Mouse (Mus musculus): ENCODE data around the gene Slc13a5. TPM values are rescaled to one million over a fixed set of nuclear protein-coding genes. Genes with fewer than 3 reads are reported as not detected.

Gene Slc13a5
- total RNA-seq, 2 experiments from 2014 or later, result 6.5 to 6.9 TPM

- peak; percentile 51 to 64 for DNase-seq
These were observed 1.5 kb downstream of the Slc13a5 start for GRCm38 (mm10) chr11:72265483-72265882.

DNA sequence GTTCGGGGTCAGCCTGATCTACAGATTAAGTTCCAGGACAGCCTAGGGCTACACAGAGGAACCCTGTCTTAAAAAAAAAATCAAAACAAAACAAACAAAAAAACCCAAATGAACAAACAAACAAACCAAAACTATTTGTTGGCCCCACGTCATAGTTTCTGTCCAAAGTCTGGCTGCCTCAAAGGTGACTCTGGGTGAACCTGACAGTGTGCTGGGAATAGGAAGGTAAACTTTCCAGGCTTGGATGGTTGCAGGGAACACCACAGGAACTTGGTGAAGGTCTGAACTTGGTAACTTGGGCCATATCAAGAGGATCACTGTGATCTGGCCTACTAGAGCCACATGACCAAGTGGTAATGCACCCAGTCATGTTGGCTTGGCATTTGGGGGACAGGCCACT lies 10.6 kb downstream of the Slc13a5 start:
- no peak for DNase-seq

DNA sequence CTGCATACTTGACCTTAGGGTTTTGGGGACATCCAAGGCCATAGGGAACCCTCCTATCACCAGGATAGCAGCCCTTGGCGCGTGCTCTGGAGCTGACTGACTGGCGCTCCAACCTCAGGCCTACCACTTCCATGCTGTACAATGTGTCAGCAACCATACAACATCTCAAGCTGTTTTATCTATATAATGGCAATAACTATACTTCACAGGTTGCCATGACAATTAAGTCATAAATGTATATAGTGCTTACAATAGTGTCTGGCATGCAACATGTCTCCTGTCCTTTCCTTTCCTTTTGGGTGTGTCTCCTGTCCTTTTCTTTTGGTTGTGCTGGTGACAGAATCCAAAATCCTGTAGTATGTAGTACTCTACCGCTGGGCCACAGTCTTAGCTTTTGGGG lies 11.4 kb downstream of the Slc13a5 start:
- no peak for DNase-seq

GRCm38 (mm10) chr11:72245196-72245753 lies 21.7 kb downstream of the Slc13a5 start:
- DNase-seq, result no peak

GRCm38 (mm10) chr11:72240062-72240860 lies 26.8 kb downstream of the Slc13a5 start:
- no peak for DNase-seq

GRCm38 (mm10) chr11:72234013-72234412 lies 33.0 kb downstream of the Slc13a5 start:
- DNase-seq, result peak; percentile 57 to 63

GRCm38 (mm10) chr11:72232991-72233390 lies 34.0 kb downstream of the Slc13a5 start:
- DNase-seq, result no peak

DNA sequence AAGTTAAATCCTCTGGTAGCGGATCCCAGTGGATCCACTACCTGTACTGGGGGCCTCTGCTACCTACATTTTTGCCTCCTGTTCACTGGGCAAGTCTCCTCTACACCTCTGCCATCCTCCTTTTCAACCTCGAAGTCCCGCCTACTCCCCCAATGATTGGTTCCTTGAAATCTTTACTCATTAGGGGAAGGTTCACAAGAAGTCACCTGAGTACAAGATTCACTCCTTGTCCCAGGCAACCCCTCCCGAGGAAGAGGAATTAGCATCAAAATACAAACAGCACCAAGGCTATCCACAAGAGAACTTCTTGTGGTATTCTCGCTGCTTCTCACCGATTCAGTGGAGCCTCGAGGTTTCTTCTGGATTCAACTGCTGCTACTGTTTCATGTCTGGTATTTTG lies 35.0 kb downstream of the Slc13a5 start:
- no peak for DNase-seq

GRCm38 (mm10) chr11:72228513-72228912 lies 38.5 kb downstream of the Slc13a5 start:
- DNase-seq, result no peak

GRCm38 (mm10) chr11:72226901-72227300 lies 40.1 kb downstream of the Slc13a5 start:
- DNase-seq, result no peak

DNA sequence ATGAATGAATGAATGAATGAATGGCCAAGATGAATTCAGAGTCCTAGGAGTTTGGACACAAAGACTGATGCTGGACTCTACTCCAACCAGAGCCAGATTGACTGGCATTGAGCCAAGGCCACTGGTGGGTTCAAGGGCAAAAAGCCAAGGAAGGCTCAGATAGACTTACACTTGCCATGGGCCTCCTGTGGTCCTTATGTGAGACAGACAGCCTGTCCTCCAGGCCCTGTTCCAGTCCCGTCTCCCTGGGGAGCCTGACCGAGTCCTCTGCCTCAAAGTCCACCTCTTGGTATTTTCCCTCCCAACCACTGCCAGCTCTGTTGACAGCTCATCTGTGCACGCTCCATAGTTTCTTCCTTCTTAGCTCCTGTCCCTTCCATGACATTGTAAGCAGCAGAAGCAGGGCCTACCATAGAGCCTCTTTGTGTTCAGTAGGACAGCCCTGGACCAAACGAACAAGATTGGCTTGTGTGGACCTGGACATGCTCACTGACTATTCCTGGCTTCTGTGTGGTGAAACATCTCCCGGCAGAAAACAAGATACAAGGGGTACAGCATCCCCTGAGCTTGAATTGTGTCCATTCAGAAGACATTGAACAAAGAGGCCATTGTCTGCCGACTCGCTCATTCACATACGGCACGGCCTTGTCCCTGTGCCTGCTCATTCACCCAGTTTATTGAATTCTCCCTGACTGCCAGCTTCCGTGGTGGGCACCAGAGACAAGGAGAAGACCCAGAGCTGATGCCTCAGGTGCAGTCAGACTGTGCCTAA lies 40.8 kb downstream of the Slc13a5 start:
- DNase-seq, result no peak

DNA sequence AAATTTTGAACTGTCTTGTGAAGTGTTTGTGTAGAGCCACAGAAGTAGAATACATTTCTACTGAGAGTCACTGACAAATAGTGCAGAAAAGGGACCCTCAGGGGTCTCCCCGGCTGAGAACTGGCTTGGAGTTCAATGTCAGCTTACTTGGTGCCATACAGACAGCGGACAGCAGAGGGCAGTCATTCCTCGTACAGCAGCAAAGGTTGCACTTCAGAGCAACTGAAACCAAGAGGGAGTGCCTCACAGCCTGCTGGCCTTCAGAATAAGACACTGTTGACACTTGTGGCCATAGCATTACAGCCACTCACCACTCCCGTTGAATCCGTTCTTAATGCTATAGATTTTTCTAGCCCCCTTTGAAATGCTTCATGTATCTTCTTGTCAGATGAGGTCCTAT lies 42.2 kb downstream of the Slc13a5 start:
- peak; percentile 72 to 75 for DNase-seq

- no peak for DNase-seq
These were observed 43.6 kb downstream of the Slc13a5 start for GRCm38 (mm10) chr11:72223414-72223813.

DNA sequence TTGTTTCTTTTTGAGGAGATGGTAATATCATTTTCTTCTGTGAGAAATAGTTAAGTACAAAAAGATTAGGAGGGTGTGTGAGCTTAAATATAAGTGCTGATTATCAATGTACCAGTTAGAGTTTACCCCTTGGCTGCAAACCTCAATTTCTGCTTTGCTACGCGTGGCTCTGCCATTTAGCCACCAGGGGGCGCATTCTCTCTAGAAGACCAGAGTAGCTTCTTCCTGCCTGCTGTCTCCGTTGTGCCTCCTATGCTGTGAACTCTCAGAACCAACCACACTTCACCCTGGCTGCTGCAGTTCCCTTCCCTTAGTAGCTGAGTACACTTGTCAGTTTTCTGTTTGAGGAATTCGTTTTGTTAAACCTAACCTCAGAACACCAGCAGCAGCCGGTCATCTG lies 45.7 kb downstream of the Slc13a5 start:
- peak in 1 of 2 experiments; percentile 57 for DNase-seq

DNA sequence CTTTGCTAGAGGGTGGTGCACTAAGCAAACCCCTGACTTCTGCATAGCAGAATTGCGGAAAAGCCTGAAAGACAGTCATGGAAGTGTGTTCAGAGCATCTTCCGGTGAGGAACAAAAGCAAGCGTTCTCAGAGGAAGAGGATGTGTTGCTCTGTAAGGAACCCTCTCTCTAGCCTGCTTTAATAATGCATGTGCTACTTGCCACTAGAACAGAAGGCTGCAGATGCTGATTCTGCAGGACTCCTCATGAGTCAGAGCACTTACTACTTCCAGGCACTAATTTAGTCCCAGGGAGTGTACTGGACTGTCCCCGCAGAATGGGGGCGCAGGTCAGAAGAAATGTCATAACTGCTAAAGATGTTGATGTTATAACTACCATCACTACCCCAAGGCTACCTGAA lies 49.9 kb downstream of the Slc13a5 start:
- DNase-seq, result no peak

DNA sequence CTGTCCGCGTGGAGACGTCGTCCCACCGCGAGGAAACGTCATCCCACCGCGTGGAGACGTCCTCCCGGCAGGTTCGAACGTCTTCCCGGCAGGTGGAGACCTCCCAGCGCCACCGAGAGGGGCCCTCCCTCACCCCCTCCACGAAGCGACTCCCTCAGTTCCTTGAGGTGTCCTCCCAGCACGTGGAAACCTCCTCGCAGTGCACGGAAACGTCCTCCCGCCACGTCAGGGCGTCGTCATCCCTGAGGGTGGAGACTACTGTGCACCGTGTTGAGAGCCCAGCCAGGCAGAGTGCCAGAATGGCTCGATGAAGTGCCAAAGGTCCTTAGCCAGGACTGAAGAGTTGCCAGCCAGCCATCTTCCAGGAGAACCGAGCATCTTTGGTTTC lies 51.6 kb downstream of the Slc13a5 start, which contains the start of gene Med31:
TSS of gene Med31 (minus strand) at position 183 of the 388 bp plus-strand sequence.
- DNase-seq, result peak; percentile 61 to 70

GRCm38 (mm10) chr11:72214591-72215409 lies 52.2 kb downstream of the Slc13a5 start:
- peak; percentile 94 for DNase-seq

DNA sequence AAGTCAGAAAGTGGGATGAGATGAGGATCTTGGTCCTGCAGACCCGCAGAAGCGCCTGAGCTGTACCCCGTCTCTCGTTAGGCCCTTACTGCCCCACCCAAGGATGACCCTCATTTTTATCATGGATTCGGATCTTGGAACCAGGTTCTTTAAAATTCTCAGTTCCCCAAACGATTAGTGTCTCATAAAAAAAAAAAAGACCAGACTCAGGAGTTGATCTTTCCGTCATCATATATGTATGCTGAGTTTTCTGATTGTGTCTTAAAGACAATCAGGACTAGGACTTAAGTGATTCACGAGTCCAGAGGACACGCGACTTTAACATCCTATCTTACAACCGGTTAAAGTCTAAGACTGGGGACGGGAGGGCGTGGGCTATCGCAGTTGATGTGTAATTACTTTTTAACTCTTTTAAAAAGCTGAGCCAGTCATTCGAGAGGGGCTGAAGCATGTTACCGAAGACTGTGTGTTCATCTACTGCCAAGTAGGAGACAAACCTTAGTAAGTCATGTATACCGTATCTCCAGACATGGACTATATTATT lies 59.1 kb downstream of the Slc13a5 start:
- DNase-seq, result no peak

DNA sequence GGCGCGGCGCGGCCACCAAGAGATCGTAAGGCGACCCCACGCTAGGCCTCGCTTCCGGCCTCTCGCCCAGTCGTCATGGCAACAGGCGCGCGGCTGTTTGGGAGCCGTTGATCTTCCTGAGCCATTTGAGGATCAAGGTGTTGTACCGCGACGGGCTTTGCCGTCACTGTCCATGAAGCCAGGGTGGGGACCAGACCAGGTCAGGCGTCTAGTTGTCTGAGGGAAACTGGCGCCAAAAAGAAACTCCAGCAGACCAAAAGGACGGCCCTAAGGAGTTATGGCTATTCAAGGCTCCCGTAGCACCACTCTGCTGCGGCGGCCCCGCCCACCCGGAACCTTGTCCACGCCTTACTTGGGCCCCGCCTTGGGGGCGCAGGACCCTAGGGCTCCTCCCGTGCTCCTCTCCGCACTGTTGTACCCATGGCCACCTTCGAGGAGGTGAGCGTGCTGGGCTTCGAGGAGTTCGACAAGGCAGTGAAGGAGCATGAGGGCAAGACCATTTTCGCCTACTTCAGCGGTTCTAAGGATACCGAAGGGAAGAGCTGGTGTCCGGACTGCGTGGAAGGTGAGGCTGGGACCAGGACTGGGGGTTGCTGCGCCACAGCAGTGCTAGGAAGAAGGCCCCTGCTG lies 59.7 kb downstream of the Slc13a5 start, which contains the start of the genes 4933427D14Rik and Txndc17:
TSS of gene 4933427D14Rik (minus strand) at position 256 of the 630 bp plus-strand sequence.
TSS of gene Txndc17 (plus strand) at position 344 of the 630 bp plus-strand sequence.
- DNase-seq, result peak; percentile 88 to 89

GRCm38 (mm10) chr11:72206341-72207203 lies 60.5 kb downstream of the Slc13a5 start, which contains the start of gene Gm43951:
TSS of gene Gm43951 (minus strand) at chr11:72206840.
- peak; percentile 24 to 44 for DNase-seq

Data from layer of hippocampus, postnatal 36 days (tissue).